Mouse (Mus musculus) myocyte (in vitro differentiated cells): Measurements from ENCODE around the gene Sh3pxd2a. TPM values are rescaled to one million over a fixed set of nuclear protein-coding genes. Genes with fewer than 3 reads are reported as not detected.
A peak's percentile ranks its signal among the peaks of the same experiment; 100 is the strongest.

ENCODE experiments used
- H3K27me3 ChIP-seq: one replicate; pipeline ENCODE4 v1.6.1; 2011; ENCODE audit not compliant: control insufficient read depth, insufficient read depth, insufficient read length
- H3K36me3 ChIP-seq: one replicate; pipeline ENCODE4 v1.6.1; 2011; ENCODE audit not compliant: control insufficient read depth, insufficient read depth
- H3K4me2 ChIP-seq: one replicate; pipeline ENCODE4 v1.6.1; 2011; ENCODE audit warnings: low read depth, control low read depth
- H3K4me3 ChIP-seq: one replicate; pipeline ENCODE4 v1.5.1; 2011; ENCODE audit warnings: mild to moderate bottlenecking, control low read depth, moderate library complexity
- H3K79me2 ChIP-seq: one replicate; pipeline ENCODE4 v1.6.1; 2011; ENCODE audit not compliant: control insufficient read depth, insufficient read depth
- H3ac ChIP-seq: one replicate; pipeline ENCODE4 v1.6.1; 2011; ENCODE audit not compliant: control insufficient read depth, insufficient read length
- CEBPB ChIP-seq: IDR thresholded peaks from 2 replicates; pipeline ENCODE4 v1.6.1; 2011; ENCODE audit warnings: mild to moderate bottlenecking, moderate library complexity; ENCODE audit not compliant: poor library complexity, insufficient read depth, severe bottlenecking
- E2F4 ChIP-seq: IDR thresholded peaks from one replicate; pipeline ENCODE4 v1.6.1; 2011; ENCODE audit warnings: mild to moderate bottlenecking, control low read depth, moderate library complexity; ENCODE audit not compliant: insufficient read depth
- MAX ChIP-seq: IDR thresholded peaks from one replicate; pipeline ENCODE4 v1.6.1; 2011; ENCODE audit warnings: low read depth, mild to moderate bottlenecking, control low read depth
- MYOD1 ChIP-seq, 3 experiments: IDR thresholded peaks; one replicate each; pipeline ENCODE4 v1.6.1; 2011; ENCODE audit warnings: control low read depth in 2 of 3, low read depth in 2 of 3, mild to moderate bottlenecking in 2 of 3, moderate library complexity in 1 of 3; ENCODE audit not compliant: insufficient read length in 2 of 3, control insufficient read depth in 1 of 3
- MYOG ChIP-seq, 3 experiments: IDR thresholded peaks; one replicate each; pipeline ENCODE4 v1.6.1; 2011; ENCODE audit warnings: control low read depth in 2 of 3, low read depth in 2 of 3, mild to moderate bottlenecking in 2 of 3; ENCODE audit not compliant: insufficient read length in 2 of 3, control insufficient read depth in 1 of 3, insufficient read depth in 1 of 3
- POLR2A ChIP-seq: IDR thresholded peaks from one replicate; pipeline ENCODE4 v1.6.1; 2011; ENCODE audit warnings: low read depth, mild to moderate bottlenecking, control low read depth, moderate library complexity; ENCODE audit not compliant: insufficient read length
- POLR2AphosphoS2 ChIP-seq: IDR thresholded peaks from one replicate; pipeline ENCODE4 v1.6.1; 2011; ENCODE audit warnings: low read depth, control low read depth; ENCODE audit not compliant: insufficient read length
- REST ChIP-seq: IDR thresholded peaks from one replicate; pipeline ENCODE4 v1.6.1; 2011; ENCODE audit warnings: mild to moderate bottlenecking, control low read depth, moderate library complexity; ENCODE audit not compliant: insufficient read depth, insufficient read length
- SRF ChIP-seq: IDR thresholded peaks from one replicate; pipeline ENCODE4 v1.6.1; 2011; ENCODE audit warnings: low read depth; ENCODE audit not compliant: control insufficient read depth, insufficient read length
- TCF12 ChIP-seq: IDR thresholded peaks from one replicate; pipeline ENCODE4 v1.6.1; 2011; ENCODE audit warnings: mild to moderate bottlenecking, control low read depth; ENCODE audit not compliant: poor library complexity, insufficient read depth, severe bottlenecking
- TCF3 ChIP-seq: IDR thresholded peaks from one replicate; pipeline ENCODE4 v1.6.1; 2011; ENCODE audit warnings: low read depth, control low read depth; ENCODE audit not compliant: insufficient read length
- USF1 ChIP-seq: IDR thresholded peaks from one replicate; pipeline ENCODE4 v1.6.1; 2011; ENCODE audit warnings: low read depth, mild to moderate bottlenecking, control low read depth, moderate library complexity
- polyA plus RNA-seq: library from polyadenylated mRNA; unstranded; fragments of >200 nt; fragmentation: generic; extraction: Trizol; gene quantifications from one replicate; pipeline ENCODE4 v1.2.1, GENCODE M21; 2012; ENCODE audit warnings: missing spikeins

Sh3pxd2a gene
- polyA plus RNA-seq, 1 experiment = 59.5 TPM

- Histone ChIP-seq H3ac (no peak overlapping the region), H3K79me2 (no peaks in the 10 kb centered on the region), H3K4me3 (no peak overlapping the region), H3K36me3 (peaks cover 3% of the 10 kb centered on the region), H3K4me2 (no peak overlapping the region), H3K27me3 (no peaks in the 10 kb centered on the region)
- no peak for TF ChIP-seq E2F4
Observed at GRCm38 (mm10) chr19:47360017-47360416, 104.2 kb downstream of the Sh3pxd2a start.

GRCm38 (mm10) chr19:47359166-47359931, 104.9 kb downstream of the Sh3pxd2a start:
- Histone ChIP-seq H3K4me2 (no peak overlapping the region), H3K4me3 (no peak overlapping the region), H3ac (no peak overlapping the region), H3K36me3 (peaks cover 3% of the 10 kb centered on the region), H3K79me2 (no peaks in the 10 kb centered on the region), H3K27me3 (no peaks in the 10 kb centered on the region)
- TF ChIP-seq SRF (no peak), USF1 (no peak), POLR2A (no peak), MAX (no peak), TCF3 (no peak)

- no peak overlapping the region for H3K4me2 ChIP-seq
- H3K27me3 ChIP-seq = no peaks in the 10 kb centered on the region
- H3K4me3 ChIP-seq = no peak overlapping the region
- no peak overlapping the region for H3ac ChIP-seq
- H3K36me3 ChIP-seq = peaks cover 3% of the 10 kb centered on the region
- no peaks in the 10 kb centered on the region for H3K79me2 ChIP-seq
- TF ChIP-seq POLR2A = no peak
- TF ChIP-seq USF1 = no peak
- TF ChIP-seq MYOG (IDR thresholded peaks at IDR 0.05; ENCODE audit: control insufficient read depth in 1 of 3, insufficient read depth in 1 of 3, insufficient read length in 2 of 3, low read depth in 2 of 3) = no peak
- TF ChIP-seq POLR2AphosphoS2 = no peak
- no peak for TF ChIP-seq CEBPB
- TF ChIP-seq REST = no peak
- no peak for TF ChIP-seq TCF12
- TF ChIP-seq E2F4 = no peak
Observed at GRCm38 (mm10) chr19:47357297-47357696, 106.9 kb downstream of the Sh3pxd2a start.

- peaks cover 4% of the 10 kb centered on the region for H3K36me3 ChIP-seq
- TF ChIP-seq USF1 (no peak), REST (no peak), SRF (no peak), CEBPB (no peak), TCF3 (no peak), E2F4 (no peak), MYOD1 (IDR thresholded peaks at IDR 0.05; ENCODE audit: control insufficient read depth in 1 of 3, insufficient read length in 2 of 3, low read depth in 2 of 3) (no peak), MAX (no peak), POLR2AphosphoS2 (no peak), TCF12 (no peak), POLR2A (no peak), MYOG (IDR thresholded peaks at IDR 0.05; ENCODE audit: control insufficient read depth in 1 of 3, insufficient read depth in 1 of 3, insufficient read length in 2 of 3, low read depth in 2 of 3) (no peak)
- H3K79me2 ChIP-seq = no peaks in the 10 kb centered on the region
- H3K4me3 ChIP-seq = no peak overlapping the region
- H3K27me3 ChIP-seq = no peaks in the 10 kb centered on the region
- H3K4me2 ChIP-seq = peak overlapping the region; percentile 34
- H3ac ChIP-seq = no peak overlapping the region
Observed at GRCm38 (mm10) chr19:47356188-47356857, 107.9 kb downstream of the Sh3pxd2a start.

GRCm38 (mm10) chr19:47354456-47354855, 109.7 kb downstream of the Sh3pxd2a start:
- H3K4me3 ChIP-seq = no peak overlapping the region
- H3K27me3 ChIP-seq = no peaks in the 10 kb centered on the region
- H3ac ChIP-seq = no peak overlapping the region
- peaks cover 8% of the 10 kb centered on the region for H3K36me3 ChIP-seq
- no peak overlapping the region for H3K4me2 ChIP-seq
- TF ChIP-seq REST (no peak), CEBPB (no peak), TCF3 (no peak), MYOG (IDR thresholded peaks at IDR 0.05; ENCODE audit: control insufficient read depth in 1 of 3, insufficient read depth in 1 of 3, insufficient read length in 2 of 3, low read depth in 2 of 3) (no peak), TCF12 (no peak), POLR2A (no peak), SRF (no peak)
- H3K79me2 ChIP-seq = no peaks in the 10 kb centered on the region
